Mouse (Mus musculus) midbrain, embryonic 10.5 days (tissue): ENCODE results near the gene Ska2. TPM values are rescaled to one million over a fixed set of nuclear protein-coding genes. Genes with fewer than 3 reads are reported as not detected.

Experiments
- DNase-seq: peaks from one replicate; pipeline ENCODE4 v3.0.0-alpha.2; 2017; ENCODE audit warnings: low spot score
- H3K27ac ChIP-seq: fragments of 300-500 bp; sonication (generic); replicated peaks from 2 replicates; pipeline ENCODE4 v1.5.1; 2016; ENCODE audit warnings: mild to moderate bottlenecking
- H3K27me3 ChIP-seq: fragments of 300-500 bp; sonication (generic); 2 replicates; pipeline ENCODE4 v1.6.1; 2016; ENCODE audit warnings: low read depth, mild to moderate bottlenecking; ENCODE audit not compliant: poor library complexity, severe bottlenecking
- H3K36me3 ChIP-seq: fragments of 300-500 bp; sonication (generic); 2 replicates; pipeline ENCODE4 v1.6.1; 2016; ENCODE audit warnings: mild to moderate bottlenecking, moderate library complexity
- H3K4me1 ChIP-seq: fragments of 300-500 bp; sonication (generic); 2 replicates; pipeline ENCODE4 v1.6.1; 2016
- H3K4me3 ChIP-seq: fragments of 300-500 bp; sonication (generic); 2 replicates; pipeline ENCODE4 v1.5.1; 2016; ENCODE audit warnings: mild to moderate bottlenecking, moderate library complexity
- H3K9me3 ChIP-seq: fragments of 300-500 bp; sonication (generic); replicated peaks from 2 replicates; pipeline ENCODE4 v1.6.1; 2016; ENCODE audit warnings: mild to moderate bottlenecking
- WGBS: fragments of 180-500 bp; shearing (Covaris S2); methylation state at CpG from one replicate; pipeline ENCODE4 v1.1.7; 2016; 5-methylcytosine and 5-hydroxymethylcytosine counted together
- polyA plus RNA-seq: library from polyadenylated mRNA; unstranded; fragments of >200 nt; fragmentation: Nextera tagmentation; extraction: Ambion mirVana; gene quantifications from 2 replicates; pipeline ENCODE4 v1.2.1, GENCODE M21; 2016

Ska2 gene
- polyA plus RNA-seq, 1 experiment from 2014 or later: 111 TPM

GRCm38 (mm10) chr11:87110172-87110909 is 1.3 kb downstream of the Ska2 start:
- Histone ChIP-seq H3K4me3 (peak overlapping the region; percentile 98), H3K27me3 (no peaks in the 10 kb centered on the region), H3K36me3 (peaks cover 52% of the 10 kb centered on the region), H3K4me1 (peaks cover 40% of the 10 kb centered on the region), H3K9me3 (no peaks in the 10 kb centered on the region), H3K27ac (peak overlapping the region; percentile 100)
- whole genome bisulfite sequencing: 11% methylated on average over 9 of the region's 9 CpGs
- no peak for DNase-seq

- peaks cover 79% of the 10 kb centered on the region for H3K36me3 ChIP-seq
- 93% methylated on average over 8 of the region's 8 CpGs for WGBS
- H3K4me3 ChIP-seq: no peak overlapping the region
- no peak for DNase-seq
- H3K27me3 ChIP-seq: no peaks in the 10 kb centered on the region
- H3K27ac ChIP-seq: no peak overlapping the region
- H3K4me1 ChIP-seq: peaks cover 11% of the 10 kb centered on the region
- H3K9me3 ChIP-seq: no peaks in the 10 kb centered on the region
Measured at GRCm38 (mm10) chr11:87121864-87122263, 12.8 kb downstream of the Ska2 start.

GRCm38 (mm10) chr11:87125562-87125961 is 16.5 kb downstream of the Ska2 start:
- peak overlapping the region; percentile 95 for H3K27ac ChIP-seq
- no peak for DNase-seq
- H3K4me3 ChIP-seq: peak overlapping the region; percentile 92
- no peaks in the 10 kb centered on the region for H3K27me3 ChIP-seq
- WGBS: 66% methylated on average over 4 of the region's 4 CpGs
- no peaks in the 10 kb centered on the region for H3K9me3 ChIP-seq
- H3K4me1 ChIP-seq: peaks cover 26% of the 10 kb centered on the region
- peaks cover 60% of the 10 kb centered on the region for H3K36me3 ChIP-seq

- Histone ChIP-seq H3K27ac (peak overlapping the region; percentile 95), H3K9me3 (no peaks in the 10 kb centered on the region), H3K4me1 (peaks cover 26% of the 10 kb centered on the region), H3K36me3 (peaks cover 60% of the 10 kb centered on the region), H3K27me3 (no peaks in the 10 kb centered on the region), H3K4me3 (peak overlapping the region; percentile 92)
- 2% methylated on average over 12 of the region's 12 CpGs for WGBS
- DNase-seq: no peak
Measured at GRCm38 (mm10) chr11:87126281-87126823, 17.3 kb downstream of the Ska2 start.

GRCm38 (mm10) chr11:87126824-87127816 is 18.1 kb downstream of the Ska2 start, which contains the start of gene Trim37:
Trim37 (plus strand) TSS chr11:87127077.
- DNase-seq: peak; percentile 93
- H3K36me3 ChIP-seq: peaks cover 60% of the 10 kb centered on the region
- peaks cover 26% of the 10 kb centered on the region for H3K4me1 ChIP-seq
- under 1% methylated on average over 105 of the region's 105 CpGs for WGBS
- peak within 1 kb of the TSS; percentile 92 for H3K4me3 ChIP-seq
- peak within 1 kb of the TSS; percentile 95 for H3K27ac ChIP-seq
- H3K9me3 ChIP-seq: no peaks in the 10 kb centered on the region
- H3K27me3 ChIP-seq: no peaks in the 10 kb centered on the region

- Histone ChIP-seq H3K36me3 (peaks cover 89% of the 10 kb centered on the region), H3K27me3 (no peaks in the 10 kb centered on the region), H3K4me1 (no peaks in the 10 kb centered on the region), H3K27ac (no peak overlapping the region), H3K4me3 (no peak overlapping the region), H3K9me3 (no peaks in the 10 kb centered on the region)
- WGBS: 91% methylated on average over 4 of the region's 4 CpGs
- DNase-seq: no peak
Measured at GRCm38 (mm10) chr11:87136233-87136632, 27.2 kb downstream of the Ska2 start.

- H3K27ac ChIP-seq: no peak overlapping the region
- H3K4me3 ChIP-seq: no peak overlapping the region
- WGBS: 94% methylated on average over 2 of the region's 2 CpGs
Measured at GRCm38 (mm10) chr11:87158012-87158411, 49.0 kb downstream of the Ska2 start.

GRCm38 (mm10) chr11:87162687-87163086 is 53.7 kb downstream of the Ska2 start:
- 95% methylated on average over 4 of the region's 4 CpGs for WGBS
- Histone ChIP-seq H3K27me3 (no peaks in the 10 kb centered on the region), H3K36me3 (peaks cover 92% of the 10 kb centered on the region), H3K27ac (no peak overlapping the region), H3K4me1 (no peaks in the 10 kb centered on the region), H3K4me3 (no peak overlapping the region), H3K9me3 (no peaks in the 10 kb centered on the region)
- DNase-seq: no peak

More at GRCm38 (mm10) chr11:87158012-87158411, 49.0 kb downstream of the Ska2 start:
- H3K9me3 ChIP-seq: no peaks in the 10 kb centered on the region
- DNase-seq: no peak
- no peaks in the 10 kb centered on the region for H3K4me1 ChIP-seq
- H3K36me3 ChIP-seq: peaks cover 89% of the 10 kb centered on the region
- no peaks in the 10 kb centered on the region for H3K27me3 ChIP-seq

- Histone ChIP-seq H3K4me3 (no peak overlapping the region), H3K27ac (no peak overlapping the region), H3K27me3 (no peaks in the 10 kb centered on the region), H3K9me3 (no peaks in the 10 kb centered on the region), H3K4me1 (no peaks in the 10 kb centered on the region), H3K36me3 (peaks cover 96% of the 10 kb centered on the region)
- no peak for DNase-seq
Measured at GRCm38 (mm10) chr11:87163751-87164150, 54.7 kb downstream of the Ska2 start.

- no peak for DNase-seq
- Histone ChIP-seq H3K4me3 (no peak overlapping the region), H3K27ac (no peak overlapping the region), H3K36me3 (peaks cover 81% of the 10 kb centered on the region), H3K4me1 (no peaks in the 10 kb centered on the region), H3K27me3 (no peaks in the 10 kb centered on the region), H3K9me3 (no peaks in the 10 kb centered on the region)
- WGBS: 92% methylated on average over 5 of the region's 5 CpGs
Measured at GRCm38 (mm10) chr11:87173625-87174024, 64.6 kb downstream of the Ska2 start.
